Mouse (Mus musculus) monocyte, adult 5-6 weeks (primary cell): ENCODE measurements around the gene Serpinb8. TPM values are rescaled to one million over a fixed set of nuclear protein-coding genes. Genes with fewer than 3 reads are reported as not detected.

ENCODE experiments used
- ATAC-seq: fragments of 153-309, 156-312 bp; replicated peaks from 2 replicates; pipeline ENCODE4 v1.8.0; 2017; ENCODE audit warnings: mild to moderate bottlenecking; ENCODE audit not compliant: low TSS enrichment, insufficient number of reproducible peaks, severe bottlenecking, poor library complexity, low FRiP score
- total RNA-seq: library from RNA; stranded (forward); fragments of 200-1000, 200-491, 200-594 nt; gene quantifications from 3 replicates; pipeline ENCODE4 v1.2.3, GENCODE M21; 2017

Serpinb8 gene
- 2.7 to 14.7 TPM (median 9.2 TPM) in 3 replicates for total RNA-seq

GRCm38 (mm10) chr1:107589691-107590470, at the start of gene Serpinb8:
Gene Serpinb8 (plus strand): TSS chr1:107590006.
- peak; percentile 64; the same call in 1 of the 2 replicates for ATAC-seq

DNA sequence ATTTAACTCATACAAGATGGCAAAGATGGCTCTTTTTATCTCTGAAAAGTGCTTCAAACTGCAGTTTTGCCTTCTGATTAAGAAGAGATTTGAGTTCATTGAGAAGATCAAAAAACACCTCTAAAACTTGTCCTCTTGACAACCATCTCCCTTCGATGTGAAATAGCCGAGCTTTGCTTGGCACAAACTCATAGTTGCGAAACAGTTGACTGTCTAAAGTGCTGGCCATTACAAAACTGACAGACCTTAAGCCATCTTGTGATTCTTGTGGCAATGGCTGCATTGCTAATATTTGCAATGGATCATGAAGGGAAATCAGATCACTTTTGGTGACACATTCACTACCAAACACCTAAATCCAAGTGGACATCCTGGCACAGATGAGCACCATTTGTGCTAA, 30.3 kb upstream of the Serpinb8 start:
- ATAC-seq, result no peak

DNA sequence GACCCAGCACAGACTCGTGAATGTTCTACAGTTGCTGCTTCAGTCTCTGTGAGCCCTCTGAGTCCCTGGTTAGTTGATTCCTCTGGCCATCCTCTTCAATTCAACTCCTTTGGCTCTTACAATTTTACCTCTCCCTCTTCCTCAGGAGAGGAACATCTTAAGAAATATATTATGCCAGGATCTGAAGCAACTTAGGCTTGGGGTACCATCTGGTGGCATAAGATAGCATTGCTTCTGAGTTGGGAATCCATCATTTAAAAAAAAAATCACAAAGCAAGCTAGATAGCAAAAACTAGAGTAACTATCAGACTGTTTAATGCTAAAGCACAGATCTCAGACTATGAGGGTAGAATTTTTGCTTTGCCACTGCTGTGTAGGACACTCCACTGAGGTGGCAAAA, 27.7 kb upstream of the Serpinb8 start:
- no peak for ATAC-seq

GRCm38 (mm10) chr1:107565644-107566043, 24.2 kb upstream of the Serpinb8 start:
- no peak for ATAC-seq

DNA sequence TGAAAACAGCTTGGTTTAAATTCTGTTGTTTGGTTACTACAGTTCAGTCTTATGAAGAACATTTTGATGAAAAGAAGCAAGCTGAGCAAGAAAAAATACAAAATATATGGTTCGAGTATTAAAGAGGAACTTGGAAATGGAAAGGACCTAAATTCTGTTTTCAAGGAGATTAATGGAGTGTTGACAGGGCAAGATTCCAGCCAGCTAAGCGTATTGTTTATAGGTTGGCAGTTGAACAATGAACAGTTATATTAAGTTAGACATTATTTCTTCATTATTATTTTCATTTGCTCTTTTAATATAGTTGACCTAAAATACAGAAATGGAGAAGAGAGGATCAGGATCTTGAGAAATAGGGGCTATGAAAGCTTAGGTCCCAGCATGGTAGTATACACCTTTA, 13.7 kb upstream of the Serpinb8 start:
- ATAC-seq, result no peak

- ATAC-seq, result no peak
Measured at GRCm38 (mm10) chr1:107577514-107577913, 12.3 kb upstream of the Serpinb8 start.

DNA sequence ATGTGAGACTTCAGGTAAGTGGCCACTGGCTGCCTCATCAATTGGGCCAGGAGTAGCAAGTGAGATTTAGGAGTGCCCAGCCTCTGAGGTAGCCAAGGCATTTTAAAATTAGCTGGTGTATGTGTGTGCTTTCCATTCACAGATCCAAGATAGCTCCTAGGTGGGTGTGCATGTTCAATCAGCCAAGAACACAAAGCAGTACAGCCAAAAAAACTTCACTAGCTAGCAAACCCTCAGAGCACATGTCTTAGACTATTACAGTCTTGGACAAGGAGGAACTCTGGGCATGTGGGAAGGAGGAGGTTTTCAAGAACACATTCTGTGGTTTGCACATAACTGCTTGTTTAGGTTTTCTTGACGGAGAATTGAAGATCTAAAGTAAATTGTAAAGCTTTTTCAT, 8.6 kb upstream of the Serpinb8 start:
- ATAC-seq, result no peak

GRCm38 (mm10) chr1:107582900-107583299, 6.9 kb upstream of the Serpinb8 start:
- peak; percentile 76 for ATAC-seq

DNA sequence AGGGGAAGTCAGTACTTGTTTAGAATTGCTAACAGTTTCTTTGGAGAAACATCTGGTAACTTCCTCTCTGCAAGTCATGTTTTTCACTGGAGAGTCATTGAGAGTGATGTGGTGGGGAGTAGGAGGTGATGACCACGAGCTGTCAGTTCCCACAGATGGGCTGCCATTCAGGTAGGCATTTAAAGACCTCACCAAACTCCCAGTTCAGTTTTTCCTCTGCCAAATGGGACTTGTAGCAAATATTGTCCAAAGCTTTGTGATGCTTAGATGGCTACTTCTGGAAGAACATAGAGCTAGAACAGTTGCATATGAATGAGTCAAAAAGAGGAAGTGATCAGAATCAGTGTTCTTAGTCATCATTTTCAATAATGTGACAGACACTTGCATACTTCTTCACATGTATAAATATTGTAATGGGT, 5.8 kb upstream of the Serpinb8 start:
- peak; percentile 78 for ATAC-seq

DNA sequence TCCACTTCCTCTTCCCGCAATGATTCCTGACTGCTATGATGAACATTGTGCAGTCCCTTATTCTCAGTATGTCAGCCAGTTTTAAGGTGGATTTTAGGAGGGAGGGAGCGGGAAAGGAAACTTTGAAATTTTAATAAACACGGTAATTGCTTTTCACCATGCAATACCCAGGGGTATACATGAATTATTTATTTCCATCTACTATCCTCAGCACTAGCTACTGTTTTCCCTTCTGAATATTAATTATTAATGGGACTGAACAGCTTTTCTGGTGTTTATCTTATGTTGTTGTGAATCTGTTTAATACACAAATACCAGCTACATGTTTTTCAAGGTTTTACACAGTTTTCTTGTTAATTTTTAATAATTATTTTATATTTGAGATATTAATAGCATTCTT, 4.9 kb upstream of the Serpinb8 start:
- no peak for ATAC-seq

DNA sequence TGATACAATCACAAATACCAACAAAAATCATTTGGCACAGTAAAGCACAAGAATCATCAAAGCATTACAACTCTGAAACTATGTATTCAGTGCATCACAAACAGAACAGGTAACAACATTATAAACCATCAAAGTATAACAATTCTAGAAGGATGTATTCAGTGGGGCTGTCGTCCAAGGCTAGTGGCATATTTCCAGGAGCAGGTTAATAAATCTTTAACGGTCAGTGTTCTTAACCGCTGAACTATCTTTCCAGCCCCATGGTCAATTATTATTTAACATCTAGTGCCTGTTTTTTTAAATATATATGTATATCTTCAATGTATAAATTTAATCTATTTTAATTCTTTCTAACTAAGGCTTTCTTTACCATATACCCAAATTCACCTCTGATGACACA, 3.6 kb upstream of the Serpinb8 start:
- ATAC-seq, result no peak

GRCm38 (mm10) chr1:107588206-107588605, 1.6 kb upstream of the Serpinb8 start:
- no peak for ATAC-seq

GRCm38 (mm10) chr1:107588642-107589041, 1.2 kb upstream of the Serpinb8 start:
- ATAC-seq, result no peak

DNA sequence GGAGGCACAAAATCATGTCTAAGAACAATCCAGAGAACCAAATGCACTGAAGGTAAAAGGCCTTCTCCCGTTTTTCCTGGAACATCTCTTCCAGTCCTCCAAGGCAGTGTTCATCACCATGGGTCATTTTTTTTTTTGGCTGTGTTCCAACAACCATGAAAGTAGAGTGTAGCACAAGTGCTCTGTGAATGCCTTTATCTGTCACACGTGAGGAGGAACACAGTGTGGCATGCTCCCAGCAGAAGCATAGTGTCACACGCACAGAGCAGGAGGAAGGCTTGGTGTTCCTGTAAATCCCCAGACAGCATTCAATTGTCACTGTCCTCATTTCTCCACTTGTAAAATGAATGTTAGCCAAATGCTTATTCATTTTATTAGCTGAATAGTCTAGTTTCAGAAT, 2.8 kb downstream of the Serpinb8 start:
- no peak for ATAC-seq

GRCm38 (mm10) chr1:107593469-107593868, 3.7 kb downstream of the Serpinb8 start:
- no peak for ATAC-seq

DNA sequence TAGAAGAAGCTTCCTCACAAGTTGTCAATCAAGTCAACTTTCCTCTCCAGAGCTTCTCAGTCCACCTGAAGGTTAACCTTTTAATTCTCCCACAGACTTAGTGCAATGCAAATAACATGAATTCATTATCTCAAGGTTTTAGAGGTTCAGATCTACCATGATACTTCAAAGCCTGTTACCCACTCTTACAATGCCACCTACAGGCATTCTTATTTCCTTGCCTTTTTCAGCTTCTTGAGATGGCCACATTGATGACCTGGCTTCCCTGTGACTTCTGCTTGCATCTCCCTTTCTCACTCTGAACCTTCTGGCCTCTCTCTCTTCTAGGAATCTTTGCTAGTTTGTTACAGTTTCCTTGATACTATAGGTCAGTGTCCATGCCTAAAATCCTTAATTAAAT, 7.1 kb downstream of the Serpinb8 start:
- ATAC-seq, result no peak

DNA sequence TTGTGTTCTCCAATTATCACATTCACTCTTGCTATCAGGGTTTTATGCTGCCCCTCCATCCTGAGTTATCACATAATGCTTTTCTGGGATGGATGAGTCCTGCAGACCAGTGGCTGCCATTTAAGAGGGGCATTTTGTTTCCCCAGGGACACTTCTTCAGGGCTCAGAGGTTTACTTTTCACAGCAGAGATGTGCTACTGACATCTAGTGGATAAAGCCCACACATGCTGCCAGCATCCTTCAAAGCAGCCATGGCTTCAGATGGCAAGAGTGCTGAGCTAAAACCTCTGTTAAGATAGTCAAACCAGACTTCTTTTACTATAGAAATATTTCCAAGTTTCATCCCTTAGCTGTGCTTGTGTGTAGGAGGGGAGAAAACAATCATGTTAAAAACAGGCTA, 8.7 kb downstream of the Serpinb8 start:
- no peak for ATAC-seq

GRCm38 (mm10) chr1:107608942-107609341, 19.1 kb downstream of the Serpinb8 start:
- ATAC-seq, result no peak

DNA sequence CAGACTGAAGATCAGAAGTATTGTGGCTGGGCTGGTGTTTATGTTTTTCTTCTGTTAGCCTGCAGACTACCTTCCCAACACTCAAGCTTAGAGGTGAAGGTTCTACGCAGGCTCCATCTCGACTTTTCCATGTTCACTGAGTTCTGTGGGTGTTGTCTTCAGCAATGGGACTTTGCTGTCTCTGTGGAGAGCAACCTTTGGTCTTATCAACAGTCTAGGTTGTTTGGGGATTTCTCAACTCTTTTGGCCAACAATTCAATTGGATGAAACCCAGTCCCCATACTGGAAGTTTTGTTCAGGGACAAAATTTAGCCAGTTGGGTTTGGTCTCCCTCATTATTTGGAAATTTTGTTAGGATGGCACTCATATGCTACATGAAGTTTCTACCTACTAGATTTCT, 24.3 kb downstream of the Serpinb8 start:
- no peak for ATAC-seq

GRCm38 (mm10) chr1:107622017-107622416, 32.2 kb downstream of the Serpinb8 start:
- ATAC-seq, result no peak

GRCm38 (mm10) chr1:107635936-107636335, 46.1 kb downstream of the Serpinb8 start:
- no peak for ATAC-seq
